Mouse (Mus musculus): Measurements from ENCODE around the gene Manba.

GRCm38 (mm10) chr3:135513800-135514425, 28.5 kb downstream of the Manba start:
- TF ChIP-seq CTCF (IDR thresholded peaks at IDR 0.05; ENCODE audit: low read depth) (no peak), EP300 (IDR thresholded peaks at IDR 0.05; ENCODE audit: low read depth) (no peak)
